Mouse (Mus musculus): ENCODE results near the gene Fam117a. TPM values are rescaled to one million over a fixed set of nuclear protein-coding genes. Genes with fewer than 3 reads are reported as not detected.

Gene Fam117a
- total RNA-seq, 1 experiment = 26.2 TPM

DNA sequence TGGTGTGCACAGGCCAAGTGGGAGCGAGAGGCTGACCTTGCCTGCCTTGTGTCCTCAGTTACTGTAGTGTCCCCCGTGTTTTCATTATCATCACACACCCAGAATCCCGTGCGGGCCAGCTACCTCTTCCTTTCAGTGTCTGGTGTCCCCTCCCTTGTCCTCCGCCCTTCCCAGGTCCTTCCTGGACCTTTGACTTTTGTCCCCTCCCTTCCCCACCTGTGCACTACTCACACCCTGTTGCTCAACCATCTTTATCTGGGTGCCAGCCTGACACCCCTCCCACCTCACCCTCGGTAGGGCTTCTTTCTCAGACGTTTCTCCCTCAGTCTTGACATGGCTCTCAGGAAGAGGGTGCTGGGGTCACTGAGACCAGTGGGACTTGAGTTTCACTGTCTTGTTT is 50.5 kb downstream of the Fam117a start:
- Histone ChIP-seq H3K9me3 (ENCODE audit: control insufficient read depth, insufficient read depth, low read depth, low read length) (no peaks in the 10 kb centered on the region), H3K4me1 (ENCODE audit: control insufficient read depth in 2 of 2, insufficient read depth in 2 of 2, low read length in 2 of 2, poor library complexity in 1 of 2) (peaks cover 0 to 3% of the 10 kb centered on the region in 2 experiments; a peak in 1 of 4 replicates), H3K9ac (ENCODE audit: insufficient read depth, low read depth, low read length, poor library complexity, severe bottlenecking) (no peak overlapping the region), H3K36me3 (ENCODE audit: control insufficient read depth, insufficient read depth, low read length, poor library complexity, severe bottlenecking) (peaks cover 33% of the 10 kb centered on the region), H3K4me3 (ENCODE audit: insufficient read depth in 1 of 2, low read depth in 1 of 2, low read length in 2 of 2, poor library complexity in 1 of 2, severe bottlenecking in 1 of 2) (no peak overlapping the region), H3K27ac (ENCODE audit: insufficient read depth, low read depth, low read length, poor library complexity, severe bottlenecking) (no peak overlapping the region)
- no peak for DNase-seq (ENCODE audit: low read depth, low spot score)
- TF ChIP-seq HCFC1 (IDR thresholded peaks at IDR 0.05; ENCODE audit: borderline replicate concordance, insufficient read depth, low read length) (no peak), ZC3H11A (IDR thresholded peaks at IDR 0.05; ENCODE audit: borderline replicate concordance, low read depth, low read length) (no peak), ZNF384 (IDR thresholded peaks at IDR 0.05; ENCODE audit: low read depth, low read length) (no peak), MAFK (IDR thresholded peaks at IDR 0.05; ENCODE audit: insufficient read depth, low read depth, low read length) (no peak), CHD2 (IDR thresholded peaks at IDR 0.05; ENCODE audit: low read depth, low read length) (no peak)
- in situ Hi-C loops (cut with MboI; ENCODE audit: low sequenced_read_pairs in 2 of 2, unreplicated experiment in 2 of 2) = loop anchor here in 1 of 2 experiments (5.0 kb wide), 1 partner anchor 135 kb away; no protein-coding TSS in a partner anchor

DNA sequence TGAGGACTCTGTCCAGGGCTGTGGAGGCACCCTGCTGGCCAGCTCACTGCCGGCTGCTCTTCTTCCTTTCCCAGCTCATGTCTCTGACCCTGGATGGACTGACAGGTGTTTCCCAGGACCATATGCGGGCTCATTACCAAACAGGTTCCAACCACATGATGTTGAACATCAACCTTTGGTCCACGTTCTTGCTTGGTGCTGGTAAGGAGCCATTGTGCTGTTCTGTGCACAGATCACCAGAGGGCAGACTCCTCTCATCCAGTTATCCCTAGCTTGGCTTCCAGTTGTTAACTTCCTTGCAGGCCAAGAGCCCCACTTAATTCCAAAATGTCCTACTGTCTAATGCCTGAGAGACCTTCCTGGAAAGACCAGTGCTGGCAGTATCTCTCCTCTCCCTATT is 52.2 kb downstream of the Fam117a start:
- no peak for DNase-seq (ENCODE audit: low read depth, low spot score)
- Histone ChIP-seq H3K36me3 (ENCODE audit: control insufficient read depth, insufficient read depth, low read length, poor library complexity, severe bottlenecking) (peaks cover 33% of the 10 kb centered on the region), H3K4me3 (ENCODE audit: insufficient read depth in 1 of 2, low read depth in 1 of 2, low read length in 2 of 2, poor library complexity in 1 of 2, severe bottlenecking in 1 of 2) (no peak overlapping the region), H3K9ac (ENCODE audit: insufficient read depth, low read depth, low read length, poor library complexity, severe bottlenecking) (no peak overlapping the region), H3K4me1 (ENCODE audit: control insufficient read depth in 2 of 2, insufficient read depth in 2 of 2, low read length in 2 of 2, poor library complexity in 1 of 2) (peaks cover 0 to 3% of the 10 kb centered on the region in 2 experiments; a peak in 1 of 4 replicates), H3K27ac (ENCODE audit: insufficient read depth, low read depth, low read length, poor library complexity, severe bottlenecking) (no peak overlapping the region; the same call in 1 of the 2 replicates), H3K9me3 (ENCODE audit: control insufficient read depth, insufficient read depth, low read depth, low read length) (no peaks in the 10 kb centered on the region)
- in situ Hi-C loops (cut with MboI; ENCODE audit: low sequenced_read_pairs in 2 of 2, unreplicated experiment in 2 of 2) = loop anchor here in 1 of 2 experiments (5.0 kb wide), 1 partner anchor 133 kb away; no protein-coding TSS in a partner anchor
- TF ChIP-seq ZC3H11A (IDR thresholded peaks at IDR 0.05; ENCODE audit: borderline replicate concordance, low read depth, low read length) = peak; percentile 15; the same call in 1 of the 2 replicates
- no peak for TF ChIP-seq ZNF384 (IDR thresholded peaks at IDR 0.05; ENCODE audit: low read depth, low read length)

DNA sequence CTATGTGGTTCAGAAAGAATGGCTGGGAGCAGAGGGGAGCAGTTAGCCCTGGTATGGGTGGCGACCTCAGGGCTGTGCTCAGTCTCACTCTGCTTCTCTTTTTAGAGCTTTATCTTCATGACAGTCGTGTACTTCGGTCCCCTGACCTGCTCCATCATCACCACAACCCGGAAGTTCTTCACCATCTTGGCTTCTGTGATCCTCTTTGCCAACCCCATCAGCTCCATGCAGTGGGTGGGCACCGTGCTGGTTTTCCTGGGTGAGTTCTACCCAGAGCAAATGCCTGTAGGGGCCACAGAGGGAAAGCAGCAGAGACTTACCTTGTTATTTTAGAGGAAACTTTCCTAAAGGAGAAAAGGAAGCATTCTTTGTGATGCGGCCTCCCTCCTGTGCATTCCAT is 53.6 kb downstream of the Fam117a start:
- Histone ChIP-seq H3K9ac (ENCODE audit: insufficient read depth, low read depth, low read length, poor library complexity, severe bottlenecking) (no peak overlapping the region), H3K4me3 (ENCODE audit: insufficient read depth in 1 of 2, low read depth in 1 of 2, low read length in 2 of 2, poor library complexity in 1 of 2, severe bottlenecking in 1 of 2) (no peak overlapping the region), H3K9me3 (ENCODE audit: control insufficient read depth, insufficient read depth, low read depth, low read length) (no peaks in the 10 kb centered on the region), H3K4me1 (ENCODE audit: control insufficient read depth in 2 of 2, insufficient read depth in 2 of 2, low read length in 2 of 2, poor library complexity in 1 of 2) (peaks cover 0 to 3% of the 10 kb centered on the region in 2 experiments; a peak in 1 of 4 replicates), H3K27ac (ENCODE audit: insufficient read depth, low read depth, low read length, poor library complexity, severe bottlenecking) (no peak overlapping the region), H3K36me3 (ENCODE audit: control insufficient read depth, insufficient read depth, low read length, poor library complexity, severe bottlenecking) (peaks cover 33% of the 10 kb centered on the region)
- DNase-seq (ENCODE audit: low read depth, low spot score) = no peak
- in situ Hi-C loops (cut with MboI; ENCODE audit: low sequenced_read_pairs in 2 of 2, unreplicated experiment in 2 of 2) = loop anchor here in 1 of 2 experiments (10.0 kb wide), 1 partner anchor 134 kb away; no protein-coding TSS in a partner anchor
- TF ChIP-seq ZNF384 (IDR thresholded peaks at IDR 0.05; ENCODE audit: low read depth, low read length) (no peak), CHD2 (IDR thresholded peaks at IDR 0.05; ENCODE audit: low read depth, low read length) (no peak), HCFC1 (IDR thresholded peaks at IDR 0.05; ENCODE audit: borderline replicate concordance, insufficient read depth, low read length) (no peak), MAFK (IDR thresholded peaks at IDR 0.05; ENCODE audit: insufficient read depth, low read depth, low read length) (no peak), ZC3H11A (IDR thresholded peaks at IDR 0.05; ENCODE audit: borderline replicate concordance, low read depth, low read length) (no peak)

DNA sequence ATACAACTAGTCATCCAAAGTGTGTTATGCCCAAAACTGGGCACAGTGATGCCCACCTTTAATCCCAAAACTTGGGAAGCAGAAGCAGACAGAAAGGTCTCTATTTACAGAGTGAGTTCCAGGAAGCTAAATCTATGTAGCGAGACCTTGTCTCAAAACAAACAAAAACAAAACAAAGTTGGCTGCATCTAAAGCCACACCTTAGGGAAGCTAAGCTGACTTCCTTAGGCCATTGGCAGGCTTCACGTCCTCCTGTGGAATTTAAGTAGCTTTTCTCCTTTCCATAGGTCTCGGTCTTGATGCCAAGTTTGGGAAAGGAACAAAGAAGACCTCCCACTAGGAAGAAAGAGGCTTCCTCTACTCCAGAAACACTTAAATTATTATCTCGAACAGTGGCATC is 54.4 kb downstream of the Fam117a start:
- H3K9me3 ChIP-seq (ENCODE audit: control insufficient read depth, insufficient read depth, low read depth, low read length) = no peaks in the 10 kb centered on the region
- peaks cover 33% of the 10 kb centered on the region for H3K36me3 ChIP-seq (ENCODE audit: control insufficient read depth, insufficient read depth, low read length, poor library complexity, severe bottlenecking)
- peaks cover 0 to 3% of the 10 kb centered on the region in 2 experiments; a peak in 1 of 4 replicates for H3K4me1 ChIP-seq (ENCODE audit: control insufficient read depth in 2 of 2, insufficient read depth in 2 of 2, low read length in 2 of 2, poor library complexity in 1 of 2)
- no peak overlapping the region for H3K4me3 ChIP-seq (ENCODE audit: insufficient read depth in 1 of 2, low read depth in 1 of 2, low read length in 2 of 2, poor library complexity in 1 of 2, severe bottlenecking in 1 of 2)
- TF ChIP-seq CHD2 (IDR thresholded peaks at IDR 0.05; ENCODE audit: low read depth, low read length) (no peak), MAFK (IDR thresholded peaks at IDR 0.05; ENCODE audit: insufficient read depth, low read depth, low read length) (no peak), HCFC1 (IDR thresholded peaks at IDR 0.05; ENCODE audit: borderline replicate concordance, insufficient read depth, low read length) (no peak), ZC3H11A (IDR thresholded peaks at IDR 0.05; ENCODE audit: borderline replicate concordance, low read depth, low read length) (no peak), ZNF384 (IDR thresholded peaks at IDR 0.05; ENCODE audit: low read depth, low read length) (no peak)
- H3K9ac ChIP-seq (ENCODE audit: insufficient read depth, low read depth, low read length, poor library complexity, severe bottlenecking) = no peak overlapping the region
- in situ Hi-C loops (cut with MboI; ENCODE audit: low sequenced_read_pairs in 2 of 2, unreplicated experiment in 2 of 2) = loop anchor here in 1 of 2 experiments (10.0 kb wide), 1 partner anchor 134 kb away; no protein-coding TSS in a partner anchor
- no peak for DNase-seq (ENCODE audit: low read depth, low spot score)
- no peak overlapping the region for H3K27ac ChIP-seq (ENCODE audit: insufficient read depth, low read depth, low read length, poor library complexity, severe bottlenecking)

All from ES-E14 (cell line).